Mouse (Mus musculus) neural tube, embryonic 15.5 days (tissue): Measurements from ENCODE around the gene Cabin1. TPM values are rescaled to one million over a fixed set of nuclear protein-coding genes. Genes with fewer than 3 reads are reported as not detected.

Experiments used
- ATAC-seq: fragments of 200-750 bp; cut with Nextera tagmentation; 2 replicates; pipeline ENCODE4 v1.8.0; 2017; ENCODE audit warnings: mild to moderate bottlenecking, moderate TSS enrichment, moderate library complexity; ENCODE audit not compliant: low FRiP score
- H3K27ac ChIP-seq: fragments of 300-500 bp; sonication (generic); replicated peaks from 2 replicates; pipeline ENCODE4 v1.5.1; 2015; ENCODE audit warnings: mild to moderate bottlenecking, inconsistent platforms
- H3K27me3 ChIP-seq: fragments of 300-500 bp; sonication (generic); replicated peaks from 2 replicates; pipeline ENCODE4 v1.6.1; 2015; ENCODE audit warnings: inconsistent platforms
- H3K36me3 ChIP-seq: fragments of 300-500 bp; sonication (generic); 2 replicates; pipeline ENCODE4 v1.6.1; 2015; ENCODE audit warnings: inconsistent platforms
- H3K4me1 ChIP-seq: fragments of 300-500 bp; sonication (generic); 2 replicates; pipeline ENCODE4 v1.6.1; 2015; ENCODE audit warnings: inconsistent platforms
- H3K4me2 ChIP-seq: fragments of 300-500 bp; sonication (generic); 2 replicates; pipeline ENCODE4 v1.6.1; 2015; ENCODE audit warnings: inconsistent platforms, mild to moderate bottlenecking, moderate library complexity
- H3K4me3 ChIP-seq: fragments of 300-500 bp; sonication (generic); replicated peaks from 2 replicates; pipeline ENCODE4 v1.5.1; 2015; ENCODE audit warnings: mild to moderate bottlenecking, inconsistent platforms
- H3K9ac ChIP-seq: fragments of 300-500 bp; sonication (generic); replicated peaks from 2 replicates; pipeline ENCODE4 v1.6.1; 2015; ENCODE audit warnings: mild to moderate bottlenecking, inconsistent platforms
- H3K9me3 ChIP-seq: fragments of 300-500 bp; sonication (generic); replicated peaks from 2 replicates; pipeline ENCODE4 v1.6.1; 2016; ENCODE audit warnings: inconsistent platforms
- WGBS: fragments of 180-500 bp; shearing (Covaris S2); methylation state at CpG from one replicate; pipeline ENCODE4 v1.1.7; 2015; ENCODE audit warnings: mixed read lengths; 5-methylcytosine and 5-hydroxymethylcytosine counted together
- polyA plus RNA-seq: library from polyadenylated mRNA; unstranded; fragments of >200 nt; fragmentation: Nextera tagmentation; extraction: Ambion mirVana; gene quantifications from 2 replicates; pipeline ENCODE4 v1.2.1, GENCODE M21; 2015

The Cabin1 gene
- polyA plus RNA-seq, 1 experiment from 2014 or later, result 35.8 TPM

- Histone ChIP-seq H3K27me3 (no peaks in the 10 kb centered on the region), H3K36me3 (peaks cover 4% of the 10 kb centered on the region; the same call in 1 of the 2 replicates), H3K4me2 (peak overlapping the region; percentile 81), H3K27ac (no peak overlapping the region), H3K9ac (no peak overlapping the region), H3K4me1 (peaks cover 18% of the 10 kb centered on the region), H3K9me3 (no peaks in the 10 kb centered on the region), H3K4me3 (no peak overlapping the region)
- WGBS, result 98% methylated on average over 3 of the region's 3 CpGs
- ATAC-seq, result no peak
Measured at GRCm38 (mm10) chr10:75762413-75762812, 1.7 kb downstream of the Cabin1 start.

GRCm38 (mm10) chr10:75760311-75760710 lies 3.8 kb downstream of the Cabin1 start:
- no peak for ATAC-seq
- Histone ChIP-seq H3K4me3 (no peak overlapping the region), H3K27ac (no peak overlapping the region), H3K4me1 (peaks cover 18% of the 10 kb centered on the region), H3K9me3 (no peaks in the 10 kb centered on the region), H3K9ac (no peak overlapping the region), H3K4me2 (no peak overlapping the region), H3K27me3 (no peaks in the 10 kb centered on the region), H3K36me3 (peaks cover 7% of the 10 kb centered on the region)
- 100% methylated on average over 3 of the region's 3 CpGs for WGBS

DNA sequence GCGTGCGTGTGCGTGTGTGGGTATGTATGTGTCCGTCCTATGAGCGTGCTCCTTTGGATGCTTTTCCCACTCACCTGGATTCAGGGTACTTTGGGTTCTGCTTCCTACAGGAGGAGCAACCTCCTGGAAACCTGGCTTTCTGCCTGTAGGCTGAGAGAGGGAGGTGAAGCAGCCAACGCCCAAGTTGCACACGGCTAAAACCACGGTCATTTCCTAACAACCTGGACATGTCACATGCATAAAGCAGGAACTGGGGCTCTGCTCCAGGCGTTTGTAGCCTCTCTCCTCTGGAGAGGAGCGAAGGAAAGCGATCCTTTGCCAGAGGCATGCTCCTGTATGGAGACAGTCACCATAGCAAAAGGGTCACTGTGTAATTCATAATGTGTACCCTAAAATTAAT lies 7.4 kb downstream of the Cabin1 start:
- no peaks in the 10 kb centered on the region for H3K4me1 ChIP-seq
- H3K27ac ChIP-seq, result no peak overlapping the region
- no peak overlapping the region for H3K4me3 ChIP-seq
- ATAC-seq, result no peak
- peaks cover 37% of the 10 kb centered on the region for H3K36me3 ChIP-seq
- H3K9ac ChIP-seq, result no peak overlapping the region
- H3K27me3 ChIP-seq, result no peaks in the 10 kb centered on the region
- WGBS, result 97% methylated on average over 11 of the region's 11 CpGs
- H3K4me2 ChIP-seq, result no peak overlapping the region
- no peaks in the 10 kb centered on the region for H3K9me3 ChIP-seq

GRCm38 (mm10) chr10:75744017-75744416 lies 20.1 kb downstream of the Cabin1 start:
- 48% methylated on average over 3 of the region's 3 CpGs for WGBS
- Histone ChIP-seq H3K27me3 (no peaks in the 10 kb centered on the region), H3K36me3 (peaks cover 84% of the 10 kb centered on the region), H3K9ac (no peak overlapping the region), H3K27ac (peak overlapping the region; percentile 68), H3K4me3 (no peak overlapping the region), H3K4me1 (peaks cover 11% of the 10 kb centered on the region), H3K4me2 (no peak overlapping the region), H3K9me3 (no peaks in the 10 kb centered on the region)
- peak; percentile 92 for ATAC-seq

DNA sequence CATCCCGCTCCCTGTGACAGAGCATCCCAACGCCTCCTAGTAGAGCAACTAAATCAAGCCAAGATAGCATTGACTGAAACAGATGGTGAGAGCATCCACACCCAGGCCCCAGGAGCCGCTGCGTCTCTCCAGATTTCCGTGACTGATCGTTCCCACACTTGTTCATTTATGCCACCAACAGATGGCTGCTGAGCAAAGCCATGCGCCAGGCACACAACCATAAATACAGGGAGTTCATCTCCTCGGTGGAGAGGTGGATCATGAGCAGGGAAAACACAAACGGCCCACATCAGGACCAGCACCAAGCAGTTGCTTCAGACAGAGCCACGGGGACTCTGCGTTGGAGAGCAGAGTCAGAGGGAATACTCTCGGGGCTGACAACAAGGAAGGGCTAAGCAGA lies 20.8 kb downstream of the Cabin1 start:
- Histone ChIP-seq H3K27ac (no peak overlapping the region), H3K4me2 (no peak overlapping the region), H3K27me3 (no peaks in the 10 kb centered on the region), H3K9me3 (no peaks in the 10 kb centered on the region), H3K4me1 (peaks cover 11% of the 10 kb centered on the region), H3K4me3 (no peak overlapping the region), H3K9ac (no peak overlapping the region), H3K36me3 (peaks cover 86% of the 10 kb centered on the region)
- WGBS, result 85% methylated on average over 12 of the region's 12 CpGs
- peak; percentile 29; the same call in 1 of the 2 replicates for ATAC-seq

DNA sequence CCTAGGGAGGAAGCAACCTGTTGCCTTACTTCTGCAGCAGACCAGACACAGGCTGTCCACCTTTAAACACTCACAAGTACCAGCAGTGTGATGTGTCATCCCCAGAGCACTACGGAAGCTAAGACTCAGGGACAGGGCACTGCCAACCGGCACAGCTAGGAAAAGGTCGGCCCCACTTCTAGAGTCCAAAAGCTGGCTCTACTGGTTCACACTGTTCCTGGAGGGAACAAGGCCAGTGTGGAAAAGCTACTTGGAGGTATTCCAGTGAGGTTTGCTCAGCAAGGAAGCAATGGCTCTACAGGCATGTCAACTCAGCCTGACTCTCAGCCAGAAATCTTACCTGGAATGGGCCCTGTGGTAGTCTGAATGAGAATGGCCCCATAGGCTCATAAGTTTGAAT lies 23.3 kb downstream of the Cabin1 start:
- Histone ChIP-seq H3K9me3 (no peaks in the 10 kb centered on the region), H3K4me1 (peaks cover 11% of the 10 kb centered on the region), H3K36me3 (peaks cover 83% of the 10 kb centered on the region), H3K4me2 (no peak overlapping the region), H3K27ac (no peak overlapping the region), H3K4me3 (no peak overlapping the region), H3K27me3 (no peaks in the 10 kb centered on the region), H3K9ac (no peak overlapping the region)
- WGBS, result 95% methylated on average over 3 of the region's 3 CpGs
- ATAC-seq, result no peak

- no peak overlapping the region for H3K4me3 ChIP-seq
- no peak overlapping the region for H3K9ac ChIP-seq
- no peaks in the 10 kb centered on the region for H3K27me3 ChIP-seq
- no peak overlapping the region for H3K4me2 ChIP-seq
- WGBS, result 93% methylated on average over 7 of the region's 7 CpGs
- no peaks in the 10 kb centered on the region for H3K4me1 ChIP-seq
- H3K36me3 ChIP-seq, result peaks cover 91% of the 10 kb centered on the region
- H3K9me3 ChIP-seq, result no peaks in the 10 kb centered on the region
- no peak overlapping the region for H3K27ac ChIP-seq
- ATAC-seq, result no peak
Measured at GRCm38 (mm10) chr10:75725449-75725848, 38.7 kb downstream of the Cabin1 start.

GRCm38 (mm10) chr10:75720215-75720614 lies 43.9 kb downstream of the Cabin1 start:
- WGBS, result 79% methylated on average over 5 of the region's 5 CpGs
- peak; percentile 53; the same call in 1 of the 2 replicates for ATAC-seq
- H3K9me3 ChIP-seq, result no peaks in the 10 kb centered on the region
- no peak overlapping the region for H3K9ac ChIP-seq
- peaks cover 87% of the 10 kb centered on the region for H3K36me3 ChIP-seq
- H3K27ac ChIP-seq, result no peak overlapping the region
- no peak overlapping the region for H3K4me2 ChIP-seq
- H3K4me3 ChIP-seq, result no peak overlapping the region
- no peaks in the 10 kb centered on the region for H3K27me3 ChIP-seq
- no peaks in the 10 kb centered on the region for H3K4me1 ChIP-seq

- H3K4me2 ChIP-seq, result no peak overlapping the region
- H3K36me3 ChIP-seq, result peaks cover 75% of the 10 kb centered on the region
- WGBS, result 88% methylated on average over 3 of the region's 3 CpGs
- ATAC-seq, result no peak
- H3K9ac ChIP-seq, result no peak overlapping the region
- no peaks in the 10 kb centered on the region for H3K4me1 ChIP-seq
- no peaks in the 10 kb centered on the region for H3K27me3 ChIP-seq
- no peak overlapping the region for H3K4me3 ChIP-seq
- no peaks in the 10 kb centered on the region for H3K9me3 ChIP-seq
- no peak overlapping the region for H3K27ac ChIP-seq
Measured at GRCm38 (mm10) chr10:75714795-75715194, 49.3 kb downstream of the Cabin1 start.

DNA sequence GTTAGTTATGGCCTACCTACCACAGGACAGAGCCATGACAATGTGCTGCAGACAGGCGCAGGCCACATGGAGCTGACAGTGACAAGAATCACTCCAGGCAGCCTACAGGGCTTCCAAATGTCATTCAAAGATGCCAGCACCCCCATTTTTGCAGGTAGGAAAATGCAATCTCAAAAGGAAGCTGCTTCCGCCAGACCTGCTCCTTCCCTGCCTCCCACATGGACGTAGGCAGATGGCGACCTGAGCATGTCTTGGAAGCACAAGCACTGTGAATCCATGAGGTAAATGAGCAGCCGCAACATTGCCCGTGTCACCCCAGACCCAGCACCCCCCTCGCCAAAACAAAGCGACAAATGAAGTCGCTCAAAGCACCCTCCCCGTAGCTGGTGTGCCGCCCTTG lies 51.1 kb downstream of the Cabin1 start:
- Histone ChIP-seq H3K9ac (no peak overlapping the region), H3K36me3 (peaks cover 80% of the 10 kb centered on the region), H3K4me1 (0 out of 2 replicates have a peak, but pooled peaks cover 6% of the 10 kb centered on the region), H3K4me2 (no peak overlapping the region), H3K27ac (no peak overlapping the region), H3K27me3 (no peaks in the 10 kb centered on the region), H3K4me3 (no peak overlapping the region), H3K9me3 (no peaks in the 10 kb centered on the region)
- ATAC-seq, result no peak
- 95% methylated on average over 11 of the region's 11 CpGs for WGBS

DNA sequence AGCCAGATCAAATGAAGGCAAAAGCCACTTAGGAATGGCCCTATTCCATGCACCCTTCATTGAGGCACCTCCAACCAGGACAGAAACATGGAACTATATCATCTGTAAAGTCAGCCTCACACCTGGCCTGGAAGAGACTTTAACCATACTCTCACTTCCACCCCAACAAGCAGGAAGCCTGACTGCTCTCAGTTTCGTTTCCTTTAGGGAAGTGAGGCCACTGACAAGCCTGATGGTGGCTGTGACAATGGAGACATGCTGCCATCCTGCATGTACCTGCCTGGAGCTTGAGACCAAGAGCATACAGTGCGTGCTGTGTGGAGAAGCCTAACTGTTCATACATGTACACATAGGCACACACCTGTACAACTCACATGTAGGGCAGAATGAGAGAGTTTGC lies 53.9 kb downstream of the Cabin1 start:
- Histone ChIP-seq H3K4me3 (no peak overlapping the region), H3K4me2 (no peak overlapping the region), H3K36me3 (peaks cover 60% of the 10 kb centered on the region), H3K9ac (no peak overlapping the region), H3K9me3 (no peaks in the 10 kb centered on the region), H3K4me1 (peaks cover 9% of the 10 kb centered on the region), H3K27ac (no peak overlapping the region), H3K27me3 (no peaks in the 10 kb centered on the region)
- ATAC-seq, result no peak
- WGBS, result 91% methylated on average over 2 of the region's 2 CpGs

- ATAC-seq, result no peak
- H3K9me3 ChIP-seq, result no peaks in the 10 kb centered on the region
- no peak overlapping the region for H3K4me3 ChIP-seq
- H3K4me2 ChIP-seq, result no peak overlapping the region
- WGBS, result 89% methylated on average over 9 of the region's 9 CpGs
- H3K4me1 ChIP-seq, result peaks cover 19% of the 10 kb centered on the region
- H3K27me3 ChIP-seq, result no peaks in the 10 kb centered on the region
- peaks cover 56% of the 10 kb centered on the region for H3K36me3 ChIP-seq
- H3K27ac ChIP-seq, result no peak overlapping the region
- no peak overlapping the region for H3K9ac ChIP-seq
Measured at GRCm38 (mm10) chr10:75709261-75709660, 54.9 kb downstream of the Cabin1 start.

DNA sequence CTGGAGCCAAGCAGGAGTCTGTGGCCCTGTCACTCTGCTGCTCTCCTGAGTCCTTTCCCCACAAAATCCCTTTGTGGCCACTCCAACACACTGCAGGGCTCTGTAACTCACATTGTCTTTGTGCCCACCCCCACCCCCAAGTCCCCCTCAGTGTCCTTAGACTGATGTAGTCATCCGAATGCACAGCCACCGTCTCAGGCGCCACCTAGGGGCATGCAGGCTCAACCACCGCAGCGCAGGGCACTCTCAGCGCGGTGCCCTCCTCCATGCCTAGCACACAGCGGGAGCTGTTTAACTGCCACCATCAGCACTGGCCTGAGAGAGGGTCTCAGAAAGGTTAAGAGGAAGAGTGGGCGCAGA lies 55.5 kb downstream of the Cabin1 start:
- H3K9me3 ChIP-seq, result no peaks in the 10 kb centered on the region
- peak overlapping the region; percentile 46; the same call in 1 of the 2 replicates for H3K27ac ChIP-seq
- peak; percentile 43 for ATAC-seq
- no peak overlapping the region for H3K4me3 ChIP-seq
- no peak overlapping the region for H3K4me2 ChIP-seq
- no peak overlapping the region for H3K9ac ChIP-seq
- H3K4me1 ChIP-seq, result peaks cover 25% of the 10 kb centered on the region
- H3K27me3 ChIP-seq, result no peaks in the 10 kb centered on the region
- H3K36me3 ChIP-seq, result peaks cover 51% of the 10 kb centered on the region
- 41% methylated on average over 9 of the region's 9 CpGs for WGBS
